8 mouse cellular contexts compared by ENCODE assay signal in genomic region chr13:52024832-52025481, GRCm38 (mm10).
A peak's percentile ranks its signal among the peaks of the same experiment; 100 is the strongest.
DNase-seq lines count a peak whose midpoint lies in the region; ATAC-seq and TF ChIP-seq lines count a peak whose summit lies in the region.

No protein-coding gene starts in this region.

- peak overlapping the region; percentile 12 for H3K27ac ChIP-seq in intestine, embryonic 14.5 days (ENCODE audit: low read depth)
- H3K27ac ChIP-seq in liver, embryonic 16.5 days (ENCODE audit: low read length): no peak overlapping the region
- no peak overlapping the region for H3K27ac ChIP-seq in left cerebral cortex, adult 2 months

- H3K36me3 ChIP-seq in intestine, embryonic 14.5 days (ENCODE audit: control insufficient read depth, insufficient read depth, low read length): no peaks in the 10 kb centered on the region
- no peaks in the 10 kb centered on the region for H3K36me3 ChIP-seq in liver, embryonic 16.5 days (ENCODE audit: control insufficient read depth, insufficient read depth)

- no peaks in the 10 kb centered on the region for H3K27me3 ChIP-seq in intestine, embryonic 14.5 days (replicated peaks; ENCODE audit: control insufficient read depth, insufficient read depth, low read length)
- no peaks in the 10 kb centered on the region for H3K27me3 ChIP-seq in liver, embryonic 16.5 days (ENCODE audit: control insufficient read depth, insufficient read depth, low read depth, low read length)

- 7% methylated on average over 18 of the region's 18 CpGs for WGBS in intestine, embryonic 14.5 days
- WGBS in liver, embryonic 16.5 days (ENCODE audit: insufficient replicate concordance): 27% methylated on average over 18 of the region's 18 CpGs

- ATAC-seq in intestine, embryonic 14.5 days (replicated peaks; ENCODE audit: low FRiP score, low TSS enrichment, low read depth): peak; percentile 77
- peak; percentile 56 for ATAC-seq in liver, embryonic 16.5 days (ENCODE audit: low read depth)
- no peak for ATAC-seq in inflammation-experienced regulatory T-cells, adult 6 months

- H3K4me3 ChIP-seq in intestine, embryonic 14.5 days (ENCODE audit: low read depth, low read length): no peak overlapping the region
- no peak overlapping the region for H3K4me3 ChIP-seq in liver, embryonic 16.5 days (ENCODE audit: low read depth, low read length)
- no peak overlapping the region for H3K4me3 ChIP-seq in left cerebral cortex, adult 2 months

- DNase-seq in ovary, adult 18-20 months (ENCODE audit: low spot score): peak; percentile 82
- no peak for DNase-seq in ovary, postnatal 10 days (ENCODE audit: low spot score)
- peak; percentile 66 for DNase-seq in gastrocnemius, postnatal 14 days
- DNase-seq in intestine, embryonic 14.5 days (ENCODE audit: low spot score): peak; percentile 71
- peak; percentile 50 for DNase-seq in ovary, postnatal 36 days (ENCODE audit: low spot score)
- no peak for DNase-seq in left cerebral cortex, adult 2 months (ENCODE audit: extremely low spot score in 1 of 2, low spot score in 2 of 2)

- no peaks in the 10 kb centered on the region for H3K9me3 ChIP-seq in intestine, embryonic 14.5 days (ENCODE audit: control insufficient read depth, low read length)
- no peaks in the 10 kb centered on the region for H3K9me3 ChIP-seq in liver, embryonic 16.5 days (replicated peaks; ENCODE audit: control insufficient read depth, low read length)

- TF ChIP-seq CTCF in left cerebral cortex, adult 2 months (IDR thresholded peaks at IDR 0.05): no peak

- intact Hi-C loops in gastrocnemius, postnatal 14 days (cut with DNase I; ENCODE audit: low total_unique reads): loop anchor here (10.0 kb wide), 1 partner anchor 180 kb away; the partner anchor contains the start of gene Gadd45g
- intact Hi-C loops in left cerebral cortex, adult 2 months (cut with DNase I): no loop called here

- H3K4me1 ChIP-seq in intestine, embryonic 14.5 days (replicated peaks; ENCODE audit: control insufficient read depth, insufficient read depth, low read length): peaks cover 23% of the 10 kb centered on the region
- H3K4me1 ChIP-seq in liver, embryonic 16.5 days (ENCODE audit: control insufficient read depth, low read depth, low read length): peaks cover 9% of the 10 kb centered on the region

- H3K9ac ChIP-seq in intestine, embryonic 14.5 days (ENCODE audit: low read length): no peak overlapping the region
- no peak overlapping the region for H3K9ac ChIP-seq in liver, embryonic 16.5 days (ENCODE audit: low read depth, low read length)

- peak overlapping the region; percentile 14 for H3K4me2 ChIP-seq in intestine, embryonic 14.5 days (ENCODE audit: low read length)
- 0 out of 2 replicates have a peak overlapping the region, but pooled peaks have one; percentile 8 for H3K4me2 ChIP-seq in liver, embryonic 16.5 days (ENCODE audit: low read depth, low read length)

Comparison
In these comparisons a context has a peak if more than half of its experiments do, and no peak if none do; other contexts are left out.
1. DNase-seq: peak in ovary, adult 18-20 months (single experiment), gastrocnemius, postnatal 14 days (single experiment), intestine, embryonic 14.5 days (single experiment) and ovary, postnatal 36 days (single experiment); none in ovary, postnatal 10 days (single experiment) and left cerebral cortex, adult 2 months (0 of 2).